Mouse (Mus musculus): ENCODE results near the gene Tle4. TPM values are rescaled to one million over a fixed set of nuclear protein-coding genes. Genes with fewer than 3 reads are reported as not detected.
A peak's percentile ranks its signal among the peaks of the same experiment; 100 is the strongest.

Tle4 gene
- polyA plus RNA-seq, 1 experiment from 2014 or later = 15.4 TPM

DNA sequence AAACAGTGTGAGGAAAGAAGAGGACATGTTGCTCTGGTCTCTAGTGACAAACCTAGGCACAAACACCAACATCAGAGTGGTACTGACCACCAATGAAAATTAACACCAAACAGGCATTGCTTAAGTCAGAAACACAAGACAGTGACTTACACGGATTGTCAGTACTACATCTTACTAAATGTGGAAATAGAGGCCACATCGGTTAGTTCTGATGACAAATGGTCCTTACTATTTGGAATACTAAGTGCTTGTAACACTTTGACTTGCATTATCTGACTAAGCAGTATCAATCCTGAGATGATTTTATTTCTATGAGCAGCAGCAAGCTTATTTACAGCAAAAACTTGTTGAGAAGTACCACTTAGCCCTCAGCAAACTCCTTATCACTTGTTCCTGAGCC lies 89.9 kb downstream of the Tle4 start:
- no peaks in the 10 kb centered on the region for H3K9me3 ChIP-seq (replicated peaks)
- 68% methylated on average over 2 of the region's 2 CpGs for WGBS

GRCm38 (mm10) chr19:14506875-14507670 lies 90.8 kb downstream of the Tle4 start:
- no peak overlapping the region for H3K27ac ChIP-seq
- no peaks in the 10 kb centered on the region for H3K9me3 ChIP-seq (replicated peaks)
- WGBS = 61% methylated on average over 3 of the region's 3 CpGs
- no peak overlapping the region for H3K4me3 ChIP-seq (replicated peaks)
- H3K9ac ChIP-seq = no peak overlapping the region
- peaks cover 33% of the 10 kb centered on the region for H3K4me1 ChIP-seq
- no peak overlapping the region for H3K4me2 ChIP-seq
- H3K27me3 ChIP-seq = no peaks in the 10 kb centered on the region
- H3K36me3 ChIP-seq = 0 out of 2 replicates have a peak, but pooled peaks cover under 1% of the 10 kb centered on the region
- no peak for ATAC-seq (replicated peaks; ENCODE audit: low FRiP score)

More for the DNA sequence above, 89.9 kb downstream of the Tle4 start:
- no peak overlapping the region for H3K9ac ChIP-seq
- H3K4me1 ChIP-seq = peaks cover 26% of the 10 kb centered on the region
- H3K27me3 ChIP-seq = no peaks in the 10 kb centered on the region
- ATAC-seq (replicated peaks; ENCODE audit: low FRiP score) = no peak
- peaks cover 5% of the 10 kb centered on the region; the same call in 1 of the 2 replicates for H3K36me3 ChIP-seq
- H3K4me3 ChIP-seq (replicated peaks) = no peak overlapping the region
- no peak overlapping the region for H3K27ac ChIP-seq
- no peak overlapping the region for H3K4me2 ChIP-seq

GRCm38 (mm10) chr19:14505885-14506548 lies 91.8 kb downstream of the Tle4 start:
- ATAC-seq (replicated peaks; ENCODE audit: low FRiP score) = no peak
- no peak overlapping the region for H3K4me2 ChIP-seq
- 91% methylated on average over 2 of the region's 2 CpGs for WGBS
- H3K4me3 ChIP-seq (replicated peaks) = no peak overlapping the region
- H3K9ac ChIP-seq = no peak overlapping the region
- no peaks in the 10 kb centered on the region for H3K36me3 ChIP-seq
- H3K27ac ChIP-seq = no peak overlapping the region
- no peaks in the 10 kb centered on the region for H3K9me3 ChIP-seq (replicated peaks)
- peaks cover 35% of the 10 kb centered on the region for H3K4me1 ChIP-seq
- no peaks in the 10 kb centered on the region for H3K27me3 ChIP-seq

DNA sequence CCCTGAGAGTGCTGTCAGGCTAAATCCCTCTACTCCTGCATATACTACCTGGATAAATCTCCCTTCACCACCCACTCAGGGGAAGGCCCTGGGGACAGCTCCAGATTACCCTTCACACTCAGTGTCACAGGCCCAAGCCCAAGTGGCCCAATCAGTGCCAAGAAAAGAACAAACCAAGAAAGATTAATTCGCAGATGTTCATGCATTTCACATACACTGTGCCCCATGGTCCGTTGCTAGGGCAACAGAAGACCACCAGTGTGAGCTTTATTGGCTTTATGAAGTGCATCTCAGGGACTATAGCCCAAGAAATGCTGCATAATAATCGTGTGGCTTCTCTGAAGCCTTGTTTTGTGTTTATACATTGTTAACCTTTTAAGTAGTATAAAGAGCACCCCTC lies 92.5 kb downstream of the Tle4 start:
- no peak for ATAC-seq (replicated peaks; ENCODE audit: low FRiP score)
- no peaks in the 10 kb centered on the region for H3K27me3 ChIP-seq
- peaks cover 35% of the 10 kb centered on the region for H3K4me1 ChIP-seq
- H3K4me3 ChIP-seq (replicated peaks) = no peak overlapping the region
- WGBS = 68% methylated on average over 3 of the region's 3 CpGs
- H3K36me3 ChIP-seq = no peaks in the 10 kb centered on the region
- H3K9me3 ChIP-seq (replicated peaks) = no peaks in the 10 kb centered on the region
- H3K4me2 ChIP-seq = no peak overlapping the region
- H3K27ac ChIP-seq = no peak overlapping the region
- H3K9ac ChIP-seq = no peak overlapping the region

DNA sequence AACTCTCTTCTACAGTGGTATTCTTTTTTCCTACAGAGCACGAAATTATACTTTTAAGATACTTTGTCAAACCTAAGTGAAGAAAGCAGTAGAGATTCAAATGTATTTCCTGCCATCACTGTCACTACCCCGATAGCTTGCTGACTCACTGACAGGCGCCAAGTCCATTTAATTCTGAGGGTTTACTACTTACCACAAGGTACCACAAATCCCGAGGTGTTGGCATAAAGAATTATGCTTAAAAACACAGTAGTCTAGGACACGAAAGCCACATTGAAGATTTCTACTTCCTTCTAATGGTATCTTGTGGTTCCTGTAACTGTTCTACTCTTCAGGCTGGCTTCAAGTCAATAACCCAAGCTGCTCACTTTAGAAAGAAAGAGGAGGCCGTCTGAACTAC lies 94.0 kb downstream of the Tle4 start:
- no peak for ATAC-seq (replicated peaks; ENCODE audit: low FRiP score)
- H3K27me3 ChIP-seq = no peaks in the 10 kb centered on the region
- no peak overlapping the region for H3K27ac ChIP-seq
- peaks cover 37% of the 10 kb centered on the region for H3K4me1 ChIP-seq
- H3K9me3 ChIP-seq (replicated peaks) = no peaks in the 10 kb centered on the region
- H3K4me3 ChIP-seq (replicated peaks) = no peak overlapping the region
- no peaks in the 10 kb centered on the region for H3K36me3 ChIP-seq
- WGBS = 80% methylated on average over 6 of the region's 6 CpGs
- no peak overlapping the region for H3K9ac ChIP-seq
- H3K4me2 ChIP-seq = no peak overlapping the region

DNA sequence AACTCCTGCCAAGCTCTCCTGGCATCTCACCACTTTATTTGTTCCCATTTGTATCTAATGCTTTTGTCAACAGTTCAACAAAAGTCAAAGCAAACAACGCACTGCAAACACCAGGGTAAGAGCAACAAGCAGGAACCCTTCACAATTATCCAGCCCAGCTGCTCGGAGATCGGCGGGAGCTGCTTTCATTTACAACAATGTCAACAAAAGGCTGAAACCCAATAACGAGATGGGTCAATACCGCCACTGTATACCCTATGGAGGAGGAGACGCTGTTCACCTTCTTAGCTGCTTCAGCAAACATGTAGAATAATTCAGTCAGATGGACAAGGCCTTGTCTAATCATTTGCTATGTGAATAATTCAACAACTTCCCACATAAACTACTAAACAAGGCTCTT lies 95.6 kb downstream of the Tle4 start:
- WGBS = 15% methylated on average over 7 of the region's 7 CpGs
- H3K4me2 ChIP-seq = no peak overlapping the region
- ATAC-seq (replicated peaks; ENCODE audit: low FRiP score) = peak; percentile 73
- no peak overlapping the region for H3K4me3 ChIP-seq (replicated peaks)
- H3K36me3 ChIP-seq = no peaks in the 10 kb centered on the region
- no peak overlapping the region for H3K9ac ChIP-seq
- H3K27ac ChIP-seq = no peak overlapping the region
- H3K27me3 ChIP-seq = no peaks in the 10 kb centered on the region
- peaks cover 32% of the 10 kb centered on the region for H3K4me1 ChIP-seq
- no peaks in the 10 kb centered on the region for H3K9me3 ChIP-seq (replicated peaks)

DNA sequence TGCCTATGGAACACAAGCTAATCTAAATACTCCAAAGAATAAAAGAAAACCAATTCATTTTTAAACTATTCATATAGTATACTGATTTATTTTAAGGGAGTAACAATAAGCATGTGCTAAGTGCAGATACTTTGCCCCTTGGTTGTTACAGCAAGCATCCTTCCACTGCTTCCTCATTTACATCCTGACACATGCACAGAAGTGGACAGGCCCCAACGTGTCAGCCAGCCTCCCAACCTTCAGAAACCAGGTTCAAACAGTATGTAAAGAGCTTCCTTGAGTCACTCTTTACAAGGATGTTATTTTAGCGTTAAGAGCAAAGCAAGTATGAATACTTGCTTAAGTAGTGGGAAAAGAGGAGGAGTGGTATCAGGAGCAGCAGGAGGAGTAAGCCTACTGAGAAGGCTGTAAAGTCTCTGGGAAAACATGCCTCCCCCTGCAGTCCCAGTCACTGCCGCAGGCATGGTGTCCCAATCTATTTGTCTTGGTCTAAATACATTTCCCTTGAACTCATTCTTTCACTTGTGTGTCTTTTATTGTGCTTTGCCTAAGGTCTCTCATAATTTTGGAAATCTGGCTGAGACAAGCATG lies 97.9 kb downstream of the Tle4 start:
- no peaks in the 10 kb centered on the region for H3K9me3 ChIP-seq (replicated peaks)
- WGBS = 15% methylated on average over 3 of the region's 3 CpGs
- no peaks in the 10 kb centered on the region for H3K36me3 ChIP-seq
- ATAC-seq (replicated peaks; ENCODE audit: low FRiP score) = no peak
- H3K9ac ChIP-seq = no peak overlapping the region
- H3K4me1 ChIP-seq = peaks cover 15% of the 10 kb centered on the region; the same call in 1 of the 2 replicates
- no peaks in the 10 kb centered on the region for H3K27me3 ChIP-seq
- H3K4me2 ChIP-seq = no peak overlapping the region
- H3K4me3 ChIP-seq (replicated peaks) = no peak overlapping the region
- H3K27ac ChIP-seq = no peak overlapping the region

DNA sequence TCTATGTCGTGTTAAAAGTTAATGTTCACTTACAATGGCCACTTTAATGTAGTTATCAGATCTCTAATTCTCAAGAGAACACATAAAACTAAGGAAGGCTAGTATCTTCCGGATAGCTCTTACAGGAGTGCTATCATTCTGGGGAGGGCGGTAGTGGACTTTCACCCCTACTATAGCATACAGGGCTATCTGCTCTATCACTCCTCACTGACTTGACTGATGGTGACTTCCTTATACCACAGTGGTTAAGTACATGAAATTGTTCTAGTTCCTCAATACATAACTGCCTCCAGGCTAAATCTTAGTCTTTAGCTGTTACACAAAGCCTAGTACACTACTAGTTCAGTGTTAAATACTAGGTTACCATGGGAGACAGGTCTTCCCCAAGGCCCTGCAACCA lies 104.8 kb downstream of the Tle4 start:
- H3K9me3 ChIP-seq (replicated peaks) = no peaks in the 10 kb centered on the region
- WGBS = 81% methylated on average over 3 of the region's 3 CpGs
- ATAC-seq (replicated peaks; ENCODE audit: low FRiP score) = no peak

GRCm38 (mm10) chr19:14487180-14487579 lies 110.7 kb downstream of the Tle4 start:
- Histone ChIP-seq H3K9ac (no peak overlapping the region), H3K36me3 (no peaks in the 10 kb centered on the region), H3K9me3 (replicated peaks) (no peaks in the 10 kb centered on the region), H3K27ac (no peak overlapping the region), H3K4me1 (peaks cover 6% of the 10 kb centered on the region; the same call in 1 of the 2 replicates), H3K27me3 (no peaks in the 10 kb centered on the region), H3K4me3 (replicated peaks) (no peak overlapping the region), H3K4me2 (no peak overlapping the region)
- ATAC-seq (replicated peaks; ENCODE audit: low FRiP score) = no peak
- WGBS = 87% methylated on average over 9 of the region's 9 CpGs

More for the DNA sequence above, 104.8 kb downstream of the Tle4 start:
- H3K27me3 ChIP-seq = no peaks in the 10 kb centered on the region
- H3K4me1 ChIP-seq = no peaks in the 10 kb centered on the region
- H3K4me2 ChIP-seq = no peak overlapping the region
- H3K4me3 ChIP-seq (replicated peaks) = no peak overlapping the region
- 0 out of 2 replicates have a peak, but pooled peaks cover 5% of the 10 kb centered on the region for H3K36me3 ChIP-seq
- no peak overlapping the region for H3K9ac ChIP-seq
- no peak overlapping the region for H3K27ac ChIP-seq

DNA sequence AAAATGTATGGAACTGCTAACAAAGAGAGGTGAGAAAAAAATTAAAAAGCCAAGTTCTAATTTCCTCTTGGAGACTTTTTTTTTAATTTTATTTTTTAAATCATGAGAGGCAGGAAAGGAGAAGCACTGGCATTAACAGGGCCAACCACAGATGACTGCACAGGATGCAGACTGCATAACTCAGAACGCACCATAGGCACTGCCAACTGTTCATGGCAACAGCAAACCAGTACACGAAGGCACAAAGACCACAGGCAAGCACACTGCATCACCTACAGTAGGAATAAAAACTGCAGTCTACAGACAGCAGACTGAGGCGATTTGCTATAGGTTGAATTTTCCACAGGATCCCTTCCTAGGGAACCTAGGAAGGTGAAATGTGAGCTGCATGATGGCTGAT lies 112.7 kb downstream of the Tle4 start:
- Histone ChIP-seq H3K4me1 (peaks cover 16% of the 10 kb centered on the region), H3K36me3 (no peaks in the 10 kb centered on the region), H3K4me2 (no peak overlapping the region), H3K9ac (no peak overlapping the region), H3K27ac (no peak overlapping the region), H3K27me3 (no peaks in the 10 kb centered on the region), H3K4me3 (replicated peaks) (no peak overlapping the region), H3K9me3 (replicated peaks) (no peaks in the 10 kb centered on the region)
- no peak for ATAC-seq (replicated peaks; ENCODE audit: low FRiP score)
- 68% methylated on average over 3 of the region's 3 CpGs for whole genome bisulfite sequencing

DNA sequence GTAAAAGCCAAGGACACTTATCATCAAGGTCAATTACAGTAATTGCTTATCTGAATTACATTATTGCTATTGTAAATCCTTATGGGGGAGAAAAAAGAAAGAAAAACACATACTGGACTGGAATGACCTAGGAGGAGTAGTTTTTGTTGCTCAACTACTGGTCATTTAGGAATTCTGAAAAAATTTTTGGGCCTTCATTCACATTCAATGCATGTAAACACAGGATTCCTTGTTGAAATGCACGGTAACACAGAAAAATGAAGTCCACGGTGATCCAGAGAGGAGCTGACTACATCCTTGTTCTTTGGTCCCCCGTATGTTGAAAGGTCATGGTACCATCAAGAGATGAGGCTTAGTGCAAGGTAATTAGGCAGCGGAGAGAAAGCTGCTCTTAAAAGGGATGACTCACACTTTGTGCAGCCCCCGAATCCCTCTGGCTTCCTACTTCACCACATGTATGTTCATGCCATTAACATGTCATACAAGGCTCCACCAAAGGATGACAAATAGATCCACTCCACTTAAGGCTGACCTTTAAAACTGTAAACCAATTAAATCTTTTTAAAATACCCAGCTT lies 115.2 kb downstream of the Tle4 start:
- Histone ChIP-seq H3K9ac (no peak overlapping the region), H3K36me3 (no peaks in the 10 kb centered on the region), H3K27ac (no peak overlapping the region), H3K4me2 (no peak overlapping the region), H3K4me1 (peaks cover 24% of the 10 kb centered on the region), H3K4me3 (replicated peaks) (no peak overlapping the region), H3K9me3 (replicated peaks) (no peaks in the 10 kb centered on the region), H3K27me3 (no peaks in the 10 kb centered on the region)
- 69% methylated on average over 5 of the region's 5 CpGs for WGBS
- ATAC-seq (replicated peaks; ENCODE audit: low FRiP score) = no peak

Data from kidney, embryonic 15.5 days (tissue).